Mouse (Mus musculus) midbrain, postnatal 0 days (tissue): Measurements from ENCODE around the gene Myl3. TPM values are rescaled to one million over a fixed set of nuclear protein-coding genes. Genes with fewer than 3 reads are reported as not detected.

Source experiments
- ATAC-seq: fragments of 200-750 bp; cut with Nextera tagmentation; 2 replicates; pipeline ENCODE4 v1.8.0; 2017; ENCODE audit warnings: moderate number of reproducible peaks, mild to moderate bottlenecking, moderate TSS enrichment, moderate library complexity; ENCODE audit not compliant: low FRiP score
- DNase-seq: peaks from one replicate; pipeline ENCODE4 v3.0.0-alpha.2; 2015; ENCODE audit warnings: low spot score
- H3K27ac ChIP-seq: fragments of 300-500 bp; sonication (generic); 2 replicates; pipeline ENCODE4 v1.5.1; 2014; ENCODE audit warnings: low read depth, mild to moderate bottlenecking, low read length, mixed read lengths
- H3K27me3 ChIP-seq: fragments of 300-500 bp; sonication (generic); 2 replicates; pipeline ENCODE4 v1.6.1; 2014; ENCODE audit warnings: low read length, control low read depth, mixed read lengths; ENCODE audit not compliant: insufficient read depth
- H3K36me3 ChIP-seq: fragments of 300-500 bp; sonication (generic); 2 replicates; pipeline ENCODE4 v1.6.1; 2014; ENCODE audit warnings: low read length, control low read depth, mixed read lengths; ENCODE audit not compliant: insufficient read depth
- H3K4me1 ChIP-seq: fragments of 300-500 bp; sonication (generic); 2 replicates; pipeline ENCODE4 v1.6.1; 2014; ENCODE audit warnings: mild to moderate bottlenecking, control low read depth, antibody characterized with exemption, low read length, mixed read lengths; ENCODE audit not compliant: insufficient read depth
- H3K4me2 ChIP-seq: fragments of 300-500 bp; sonication (generic); 2 replicates; pipeline ENCODE4 v1.6.1; 2014; ENCODE audit warnings: low read depth, mild to moderate bottlenecking, low read length, mixed read lengths; ENCODE audit not compliant: poor library complexity, severe bottlenecking
- H3K4me3 ChIP-seq: fragments of 300-500 bp; sonication (generic); 2 replicates; pipeline ENCODE4 v1.5.1; 2014; ENCODE audit warnings: low read depth, mild to moderate bottlenecking, low read length, moderate library complexity
- H3K9ac ChIP-seq: fragments of 300-500 bp; sonication (generic); replicated peaks from 2 replicates; pipeline ENCODE4 v1.6.1; 2014; ENCODE audit warnings: mild to moderate bottlenecking, low read length, moderate library complexity, mixed read lengths; ENCODE audit not compliant: poor library complexity, severe bottlenecking
- H3K9me3 ChIP-seq: fragments of 300-500 bp; sonication (generic); 2 replicates; pipeline ENCODE4 v1.6.1; 2016; ENCODE audit warnings: low read length, control low read depth
- CTCF ChIP-seq: IDR thresholded peaks from 2 replicates; pipeline ENCODE4 v1.5.1; 2016; ENCODE audit warnings: antibody characterized with exemption, mild to moderate bottlenecking
- whole genome bisulfite sequencing: fragments of 180-500 bp; shearing (Covaris S2); extraction: QIAGEN DNeasy Blood & Tissue Kit; methylation state at CpG from one replicate; pipeline ENCODE4 v1.1.7; 2014; 5-methylcytosine and 5-hydroxymethylcytosine counted together
- polyA plus RNA-seq: library from polyadenylated mRNA; unstranded; fragments of >200 nt; fragmentation: Nextera tagmentation; extraction: Ambion mirVana; gene quantifications from 2 replicates; pipeline ENCODE4 v1.2.1, GENCODE M21; 2015
- total RNA-seq: library from RNA; depleted of rRNA; stranded (reverse); fragments of >200 nt; gene quantifications from 2 replicates; pipeline ENCODE4 v1.2.3, GENCODE M21; 2014

Myl3 gene
- total and polyA plus RNA-seq, 2 experiments from 2014 or later: not detected

DNA sequence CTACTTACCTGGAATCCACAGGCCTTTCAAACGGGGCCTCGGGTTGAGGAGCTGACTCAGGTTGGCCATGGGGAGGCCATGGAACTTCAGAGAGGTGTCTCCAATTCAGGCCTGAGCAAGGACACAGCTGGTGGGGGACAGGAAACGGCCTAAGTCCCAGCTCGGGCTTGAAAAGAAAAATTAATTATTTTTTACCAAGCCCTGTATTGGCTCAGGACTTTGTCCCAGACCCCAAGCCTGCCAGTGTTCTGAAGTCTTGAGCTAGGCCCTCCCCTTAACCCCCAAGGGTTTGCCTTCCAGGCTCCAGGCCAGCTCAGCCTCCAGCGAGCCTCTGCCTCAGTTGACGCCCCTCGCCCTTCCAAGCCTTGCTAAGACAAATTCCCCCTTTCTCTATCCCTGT is 5.3 kb downstream of the Myl3 start, which contains the start of gene Pth1r:
Pth1r (minus strand) TSS at position 185 of the 400 bp plus-strand sequence.
- H3K27ac ChIP-seq: no peak within 1 kb of the TSS
- peaks cover 20% of the 10 kb centered on the region for H3K27me3 ChIP-seq
- H3K36me3 ChIP-seq: no peaks in the 10 kb centered on the region
- no peak within 1 kb of the TSS for H3K4me3 ChIP-seq
- no peak within 1 kb of the TSS for H3K4me2 ChIP-seq
- H3K4me1 ChIP-seq: no peaks in the 10 kb centered on the region
- no peaks in the 10 kb centered on the region for H3K9me3 ChIP-seq
- DNase-seq (no peak), ATAC-seq (no peak)
- H3K9ac ChIP-seq: no peak within 1 kb of the TSS
- TF ChIP-seq CTCF: no peak
- 65% methylated on average over 7 of the region's 7 CpGs for WGBS

DNA sequence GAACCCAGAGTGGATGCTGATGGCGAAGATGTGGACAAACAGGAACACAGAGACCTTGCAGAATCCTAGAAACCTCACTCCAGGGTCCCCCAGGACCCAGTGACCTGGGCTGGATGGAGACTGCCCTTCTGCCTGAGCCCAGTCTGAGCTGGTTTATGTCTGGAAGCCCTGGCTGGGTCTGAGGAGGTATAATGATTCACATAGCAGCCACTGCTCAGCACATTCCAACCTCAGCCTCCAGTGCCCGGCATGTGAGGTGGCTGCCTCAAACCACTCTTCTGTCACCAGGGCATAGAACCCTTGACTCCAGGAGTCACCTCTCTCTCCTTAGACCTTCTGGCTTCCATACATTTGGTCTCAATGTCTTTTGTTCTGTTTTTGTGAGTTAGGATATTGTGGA is 6.8 kb downstream of the Myl3 start:
- Histone ChIP-seq H3K9ac (no peak overlapping the region), H3K36me3 (no peaks in the 10 kb centered on the region), H3K4me3 (no peak overlapping the region), H3K9me3 (no peaks in the 10 kb centered on the region), H3K27ac (no peak overlapping the region), H3K4me2 (no peak overlapping the region), H3K27me3 (peaks cover 13% of the 10 kb centered on the region), H3K4me1 (no peaks in the 10 kb centered on the region)
- DNase-seq (no peak), ATAC-seq (no peak)
- 70% methylated on average over 2 of the region's 2 CpGs for WGBS
- TF ChIP-seq CTCF: no peak

DNA sequence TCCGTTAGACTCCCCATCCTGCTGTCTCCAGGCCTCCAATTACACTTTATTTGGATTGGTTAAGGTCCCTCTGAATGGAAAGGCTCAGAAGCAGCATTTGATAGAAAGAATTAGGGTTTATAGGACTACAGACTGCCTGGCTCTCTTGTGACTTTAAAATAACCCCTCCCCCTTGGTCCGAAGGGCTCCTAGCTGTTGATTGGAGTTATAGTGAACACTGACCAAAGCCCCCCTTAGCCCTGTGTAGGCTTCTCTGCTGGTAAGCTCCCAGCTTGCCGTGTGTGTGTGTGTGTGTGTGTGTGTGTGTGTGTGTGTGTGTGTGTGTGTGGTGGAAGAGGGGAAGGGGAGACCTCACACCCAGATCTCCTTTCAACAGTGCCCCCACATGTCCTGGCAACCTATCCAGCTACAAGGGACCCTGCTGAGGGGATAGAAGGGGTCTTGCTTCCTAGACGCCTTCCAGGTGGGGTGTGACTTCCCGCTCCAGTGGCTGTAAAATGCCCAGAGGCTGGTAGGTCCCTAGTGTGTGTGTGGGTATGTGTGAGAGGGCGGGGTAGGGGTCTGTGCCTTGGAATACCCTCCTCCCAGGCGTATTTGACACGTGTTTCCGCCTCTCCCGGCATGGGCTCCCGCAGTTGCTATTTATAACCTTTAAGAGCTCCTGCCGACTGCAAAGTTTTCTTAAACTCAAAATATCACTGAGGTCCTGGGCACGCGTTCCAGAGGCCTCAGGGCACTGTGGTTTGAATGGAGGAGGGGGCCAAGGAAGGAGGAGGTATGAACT is 8.9 kb downstream of the Myl3 start:
- H3K36me3 ChIP-seq: no peaks in the 10 kb centered on the region
- no peak overlapping the region for H3K4me3 ChIP-seq
- H3K4me1 ChIP-seq: no peaks in the 10 kb centered on the region
- WGBS: 61% methylated on average over 13 of the region's 14 CpGs
- H3K27ac ChIP-seq: no peak overlapping the region
- DNase-seq (no peak), ATAC-seq (no peak)
- H3K9me3 ChIP-seq: no peaks in the 10 kb centered on the region
- TF ChIP-seq CTCF: no peak
- H3K4me2 ChIP-seq: no peak overlapping the region
- no peaks in the 10 kb centered on the region for H3K27me3 ChIP-seq
- no peak overlapping the region for H3K9ac ChIP-seq

DNA sequence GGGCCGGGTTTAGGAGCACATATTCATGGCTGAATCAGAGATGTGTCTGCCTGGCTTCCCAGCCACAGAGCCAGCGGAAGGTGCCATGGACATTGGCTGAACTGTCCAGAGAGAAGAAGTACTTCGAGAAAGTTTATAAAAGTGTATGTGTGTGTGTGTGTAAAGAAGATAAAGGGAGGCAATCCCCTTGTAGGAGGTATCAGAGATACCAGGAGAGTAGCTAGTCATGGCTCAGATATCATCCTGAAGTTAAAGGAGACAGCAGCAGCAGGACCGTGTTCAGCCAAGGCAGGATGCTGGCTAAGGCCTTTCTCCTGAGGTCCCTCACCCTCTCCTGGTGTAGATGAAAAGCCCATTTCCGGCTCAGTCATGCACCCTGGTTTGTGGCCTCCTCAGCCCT is 9.8 kb downstream of the Myl3 start:
- Histone ChIP-seq H3K27me3 (no peaks in the 10 kb centered on the region), H3K36me3 (no peaks in the 10 kb centered on the region), H3K4me1 (no peaks in the 10 kb centered on the region), H3K27ac (no peak overlapping the region), H3K9me3 (no peaks in the 10 kb centered on the region), H3K4me2 (no peak overlapping the region), H3K4me3 (no peak overlapping the region), H3K9ac (no peak overlapping the region)
- no peak for DNase-seq
- WGBS: 89% methylated on average over 5 of the region's 5 CpGs
- TF ChIP-seq CTCF: no peak
- no peak for ATAC-seq

DNA sequence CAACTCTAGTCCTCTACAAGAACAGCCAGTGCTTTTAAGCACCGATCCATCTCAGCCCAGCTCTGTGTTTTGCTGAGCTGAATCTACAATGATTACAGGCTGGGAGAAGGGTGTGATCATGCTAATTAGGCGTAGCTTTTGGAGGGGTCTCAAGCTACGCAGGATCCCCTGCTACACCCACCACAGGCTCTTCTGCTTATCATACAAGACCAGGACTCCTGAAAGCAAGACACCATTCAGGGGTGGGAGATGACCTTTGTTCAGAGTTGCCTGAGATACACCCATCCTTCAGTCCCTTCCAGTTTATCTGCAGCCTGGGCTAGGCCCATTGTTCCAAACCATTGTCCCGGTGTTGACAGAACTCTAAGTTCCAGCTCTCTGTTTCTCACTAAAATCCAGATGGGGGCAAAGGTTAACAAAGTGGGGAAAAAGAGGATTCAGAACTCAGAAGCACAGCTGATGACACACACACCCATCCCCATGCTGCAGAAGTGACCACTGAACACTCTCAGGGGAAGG is 11.3 kb downstream of the Myl3 start:
- no peaks in the 10 kb centered on the region for H3K27me3 ChIP-seq
- no peak overlapping the region for H3K4me2 ChIP-seq
- no peak for TF ChIP-seq CTCF
- WGBS: 66% methylated on average over 4 of the region's 4 CpGs
- ATAC-seq: no peak
- H3K9ac ChIP-seq: no peak overlapping the region
- no peaks in the 10 kb centered on the region for H3K36me3 ChIP-seq
- no peaks in the 10 kb centered on the region for H3K9me3 ChIP-seq
- H3K4me3 ChIP-seq: no peak overlapping the region
- H3K27ac ChIP-seq: no peak overlapping the region
- no peak for DNase-seq
- no peaks in the 10 kb centered on the region for H3K4me1 ChIP-seq

DNA sequence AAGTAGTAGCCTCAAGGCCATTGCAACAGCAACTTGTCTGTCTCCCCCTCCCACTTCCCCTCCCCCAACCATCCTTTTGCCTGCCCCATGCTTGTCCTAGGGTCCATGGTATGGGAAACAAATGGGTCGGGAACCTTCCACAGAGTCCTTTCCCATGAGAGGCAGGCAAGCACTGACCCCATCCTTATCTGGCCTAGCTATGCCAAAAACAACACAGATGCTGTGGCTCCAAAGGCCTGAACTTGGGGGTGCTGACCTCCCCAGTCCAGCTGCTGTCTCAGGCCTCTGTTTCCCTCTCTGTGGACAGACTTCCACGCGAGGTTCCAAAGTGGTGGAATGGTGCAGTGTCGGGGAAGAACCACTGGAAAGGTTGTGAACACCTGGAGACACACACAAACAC is 12.1 kb downstream of the Myl3 start:
- H3K9me3 ChIP-seq: no peaks in the 10 kb centered on the region
- H3K4me1 ChIP-seq: no peaks in the 10 kb centered on the region
- 87% methylated on average over 4 of the region's 4 CpGs for WGBS

More for the DNA sequence above, 12.1 kb downstream of the Myl3 start:
- Histone ChIP-seq H3K27me3 (no peaks in the 10 kb centered on the region), H3K9ac (no peak overlapping the region), H3K36me3 (no peaks in the 10 kb centered on the region), H3K4me2 (no peak overlapping the region), H3K4me3 (no peak overlapping the region), H3K27ac (no peak overlapping the region)
- TF ChIP-seq CTCF: no peak
- ATAC-seq: no peak
- DNase-seq: no peak
